Mouse (Mus musculus): ENCODE measurements around the gene Secisbp2l. TPM values are rescaled to one million over a fixed set of nuclear protein-coding genes. Genes with fewer than 3 reads are reported as not detected.

Secisbp2l gene
- polyA plus RNA-seq, 1 experiment from 2014 or later = 16.2 TPM

DNA sequence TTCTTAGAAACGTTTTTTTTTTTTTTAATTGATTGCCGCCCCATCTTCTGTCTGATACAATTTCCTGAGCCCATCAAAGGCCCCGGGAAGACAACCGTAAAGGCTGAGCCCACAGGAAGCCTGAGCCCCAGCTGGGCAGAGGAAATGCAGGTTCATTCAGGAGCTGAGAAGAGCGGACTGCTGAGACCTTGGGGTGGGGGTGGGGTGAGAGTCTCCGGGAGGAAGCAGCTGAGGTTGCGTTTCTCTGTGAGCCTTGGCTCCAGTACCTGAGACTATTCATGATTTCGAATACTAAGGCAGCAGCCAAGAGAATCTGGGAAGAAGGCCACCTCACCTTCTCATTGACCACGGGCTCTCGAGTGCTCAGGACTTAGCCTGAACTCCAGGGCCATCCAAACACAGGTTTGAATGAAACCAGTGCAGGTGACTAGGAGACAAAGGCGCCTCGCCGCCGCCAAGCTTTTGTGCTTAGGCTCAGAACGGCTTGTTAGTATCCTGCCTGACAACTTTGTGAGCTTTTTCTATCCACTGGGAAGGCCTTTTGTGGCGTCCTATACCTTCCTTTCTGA, 58.0 kb downstream of the Secisbp2l start:
- peak; percentile 53 for DNase-seq (ENCODE audit: low spot score)

DNA sequence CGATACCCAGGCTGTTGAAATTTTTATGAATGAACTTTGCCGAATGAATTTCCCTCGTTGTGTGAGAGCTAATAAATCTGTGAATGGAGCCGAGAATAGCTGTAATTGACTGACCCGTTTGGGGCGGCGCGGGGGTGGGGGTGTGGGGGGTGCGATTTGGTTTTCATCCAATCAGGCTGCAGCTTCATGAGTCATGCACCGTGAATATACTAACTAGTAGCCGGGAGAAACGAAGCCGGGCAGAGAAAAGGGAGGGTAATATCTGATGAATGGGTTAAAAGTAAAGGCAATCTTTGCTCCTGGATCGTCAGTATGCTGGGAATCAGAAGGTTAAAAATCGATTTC, 58.6 kb downstream of the Secisbp2l start, which contains the start of gene Shc4:
Gene Shc4, minus strand, starts transcription at position 63 of the 345 bp plus-strand sequence.
- no peaks in the 10 kb centered on the region for H3K36me3 ChIP-seq
- no peaks in the 10 kb centered on the region for H3K9me3 ChIP-seq (replicated peaks)
- peaks cover 69% of the 10 kb centered on the region for H3K27me3 ChIP-seq (ENCODE audit: low read depth, poor library complexity, severe bottlenecking)
- H3K27ac ChIP-seq = peak within 1 kb of the TSS; percentile 74
- H3K4me3 ChIP-seq = peak within 1 kb of the TSS; percentile 66
- DNase-seq (ENCODE audit: low spot score) = peak; percentile 79
- WGBS = under 1% methylated on average over 15 of the region's 15 CpGs
- peaks cover 28% of the 10 kb centered on the region for H3K4me1 ChIP-seq

More for the DNA sequence above, 58.0 kb downstream of the Secisbp2l start:
- 2% methylated on average over 16 of the region's 16 CpGs for WGBS
- no peaks in the 10 kb centered on the region for H3K9me3 ChIP-seq (replicated peaks)
- H3K27me3 ChIP-seq (ENCODE audit: low read depth, poor library complexity, severe bottlenecking) = peaks cover 72% of the 10 kb centered on the region
- peak overlapping the region; percentile 66 for H3K4me3 ChIP-seq
- peak overlapping the region; percentile 25; the same call in 1 of the 2 replicates for H3K27ac ChIP-seq
- H3K36me3 ChIP-seq = no peaks in the 10 kb centered on the region
- H3K4me1 ChIP-seq = peaks cover 28% of the 10 kb centered on the region

DNA sequence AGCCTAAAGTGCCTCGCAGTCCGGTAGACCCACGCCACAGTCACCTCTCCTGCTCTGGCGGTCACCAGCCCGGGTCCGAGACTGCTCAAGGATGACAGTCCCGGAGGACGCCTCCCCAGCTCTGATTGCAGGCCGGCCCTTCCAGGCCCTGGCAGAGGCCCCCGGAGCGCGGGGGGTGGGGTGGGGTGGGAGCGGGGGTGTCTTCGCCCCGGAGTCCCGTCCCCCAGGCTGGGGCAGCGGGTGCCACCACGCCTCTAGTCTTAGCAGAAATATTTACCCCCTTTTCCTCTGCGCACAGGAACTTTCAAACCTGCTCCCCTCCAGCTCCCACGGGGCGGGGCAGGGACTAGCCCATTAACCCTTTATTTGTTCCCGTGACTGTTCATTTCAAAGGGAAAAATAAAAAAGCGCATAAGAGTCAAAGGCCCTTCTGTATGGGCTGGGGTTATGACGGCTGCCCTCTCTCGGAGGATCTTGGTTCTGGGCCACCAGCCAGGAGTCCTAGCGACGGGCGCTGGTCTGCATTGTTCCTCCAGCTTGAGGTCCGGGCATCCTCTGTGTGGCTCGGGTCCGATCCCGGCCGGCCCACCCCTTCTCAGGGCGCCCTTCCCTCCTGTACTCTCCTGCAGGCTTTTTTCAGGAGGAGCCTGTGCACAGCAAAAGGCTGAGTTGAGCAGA, 59.1 kb downstream of the Secisbp2l start:
- Histone ChIP-seq H3K27ac (peak overlapping the region; percentile 74), H3K9me3 (replicated peaks) (no peaks in the 10 kb centered on the region), H3K4me1 (peaks cover 28% of the 10 kb centered on the region), H3K4me3 (peak overlapping the region; percentile 66), H3K36me3 (no peaks in the 10 kb centered on the region), H3K27me3 (ENCODE audit: low read depth, poor library complexity, severe bottlenecking) (peaks cover 68% of the 10 kb centered on the region)
- whole genome bisulfite sequencing = under 1% methylated on average over 34 of the region's 34 CpGs
- peak; percentile 76 for DNase-seq (ENCODE audit: low spot score)

DNA sequence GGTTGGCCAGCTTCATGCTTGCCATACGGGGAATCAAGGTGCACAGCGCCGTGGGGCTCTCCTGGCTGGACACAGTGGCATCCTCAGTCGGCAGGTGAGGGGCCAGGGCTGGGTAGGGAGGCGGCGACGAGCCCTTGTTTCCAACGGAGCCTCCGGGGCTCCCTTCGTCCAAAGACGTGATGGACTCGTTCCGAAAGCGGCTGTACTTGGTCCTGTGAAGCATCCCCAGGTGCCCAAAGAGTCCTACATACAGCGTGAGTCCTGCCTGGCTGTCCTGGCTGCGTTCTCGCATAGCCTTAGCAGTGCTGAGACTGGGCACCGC, 59.6 kb downstream of the Secisbp2l start:
- Histone ChIP-seq H3K4me1 (peaks cover 28% of the 10 kb centered on the region), H3K9me3 (replicated peaks) (no peaks in the 10 kb centered on the region), H3K27me3 (ENCODE audit: low read depth, poor library complexity, severe bottlenecking) (peaks cover 68% of the 10 kb centered on the region), H3K27ac (peak overlapping the region; percentile 74; the same call in 1 of the 2 replicates), H3K4me3 (peak overlapping the region; percentile 66), H3K36me3 (no peaks in the 10 kb centered on the region)
- DNase-seq (ENCODE audit: low spot score) = no peak
- WGBS = 4% methylated on average over 18 of the region's 18 CpGs

DNA sequence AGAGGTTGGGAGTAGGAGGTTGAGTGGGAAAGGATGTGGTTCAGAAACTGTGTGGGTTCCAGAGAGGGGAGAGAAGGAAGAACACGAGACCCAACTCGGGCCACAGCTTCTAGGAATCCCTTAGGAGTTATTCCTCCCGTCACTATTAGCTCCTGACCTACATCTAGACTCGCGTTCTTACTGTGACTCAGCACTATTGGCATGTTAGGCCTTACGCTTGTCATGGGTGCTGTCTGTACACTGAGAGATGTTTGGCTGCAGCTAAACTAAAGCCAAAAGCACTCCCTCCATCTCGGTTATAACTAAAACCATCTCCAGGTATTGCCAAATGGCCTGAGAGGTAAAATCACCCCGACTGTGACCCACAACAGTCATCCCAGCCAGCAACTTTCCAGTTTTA, 66.1 kb downstream of the Secisbp2l start:
- H3K9me3 ChIP-seq (replicated peaks) = no peaks in the 10 kb centered on the region
- WGBS = 90% methylated on average over 8 of the region's 8 CpGs
- no peaks in the 10 kb centered on the region for H3K4me1 ChIP-seq
- H3K27me3 ChIP-seq (ENCODE audit: low read depth, poor library complexity, severe bottlenecking) = peaks cover 18% of the 10 kb centered on the region
- H3K27ac ChIP-seq = no peak overlapping the region
- no peaks in the 10 kb centered on the region for H3K36me3 ChIP-seq
- DNase-seq (ENCODE audit: low spot score) = no peak
- H3K4me3 ChIP-seq = no peak overlapping the region

DNA sequence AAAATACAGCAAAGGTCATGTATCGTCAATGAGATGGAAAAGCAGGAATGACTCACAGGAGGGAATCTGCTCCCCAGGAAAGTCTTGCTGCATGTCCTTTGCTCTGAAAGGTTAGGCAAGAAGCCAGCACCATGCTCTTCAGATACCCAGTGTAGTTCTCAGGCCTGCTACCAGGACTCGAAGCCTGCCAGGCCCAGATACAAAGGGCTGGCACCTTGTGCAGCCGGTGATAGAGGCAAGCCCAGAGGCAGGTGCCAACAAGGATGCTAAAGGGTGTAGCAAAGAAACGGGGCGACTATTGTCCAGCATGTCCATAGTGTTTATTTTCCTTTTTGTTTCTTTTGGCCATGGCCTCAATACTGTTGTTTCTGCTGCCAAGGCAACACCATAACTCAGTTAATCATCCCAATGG, 76.2 kb downstream of the Secisbp2l start:
- WGBS = 91% methylated on average over 5 of the region's 5 CpGs
- Histone ChIP-seq H3K36me3 (no peaks in the 10 kb centered on the region), H3K27ac (no peak overlapping the region), H3K4me3 (no peak overlapping the region), H3K9me3 (replicated peaks) (no peaks in the 10 kb centered on the region), H3K27me3 (ENCODE audit: low read depth, poor library complexity, severe bottlenecking) (no peaks in the 10 kb centered on the region), H3K4me1 (peaks cover 4% of the 10 kb centered on the region; the same call in 1 of the 2 replicates)
- no peak for DNase-seq (ENCODE audit: low spot score)

DNA sequence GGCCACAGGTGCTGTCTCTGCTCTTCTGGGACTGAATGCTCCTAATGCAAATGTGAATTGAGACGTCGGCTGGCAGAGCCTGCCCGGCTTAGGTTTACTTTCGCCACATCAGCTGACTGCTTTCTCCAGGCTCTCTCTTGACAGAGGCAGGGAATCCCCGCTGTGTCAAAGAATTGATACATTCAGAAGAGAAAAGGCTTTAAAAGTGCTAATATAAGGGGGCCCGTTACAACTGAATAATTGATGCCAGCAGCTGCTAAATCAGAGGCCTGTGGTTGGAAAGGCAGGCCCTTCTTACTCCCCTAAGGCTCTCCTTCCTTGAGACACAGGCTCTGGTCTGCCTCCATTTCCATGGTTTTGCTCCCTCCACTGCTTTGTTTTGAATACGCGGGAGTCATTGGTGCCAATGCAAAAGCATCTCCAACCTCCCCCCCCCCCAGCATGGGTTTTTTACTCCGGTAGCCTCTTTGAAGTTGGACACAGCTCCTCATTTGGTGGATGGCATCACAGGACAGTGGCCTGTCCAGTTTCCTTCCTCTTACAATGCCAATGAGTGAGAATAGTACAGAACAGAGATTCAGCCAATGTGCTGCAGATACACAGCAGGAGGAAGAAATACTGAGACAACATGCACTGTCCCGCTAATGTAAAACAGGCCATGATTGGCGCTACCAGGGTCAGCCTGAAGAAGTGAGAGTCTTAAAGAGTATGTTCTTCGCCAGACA, 77.6 kb downstream of the Secisbp2l start:
- DNase-seq (ENCODE audit: low spot score) = no peak
- no peaks in the 10 kb centered on the region for H3K36me3 ChIP-seq
- no peak overlapping the region for H3K27ac ChIP-seq

DNA sequence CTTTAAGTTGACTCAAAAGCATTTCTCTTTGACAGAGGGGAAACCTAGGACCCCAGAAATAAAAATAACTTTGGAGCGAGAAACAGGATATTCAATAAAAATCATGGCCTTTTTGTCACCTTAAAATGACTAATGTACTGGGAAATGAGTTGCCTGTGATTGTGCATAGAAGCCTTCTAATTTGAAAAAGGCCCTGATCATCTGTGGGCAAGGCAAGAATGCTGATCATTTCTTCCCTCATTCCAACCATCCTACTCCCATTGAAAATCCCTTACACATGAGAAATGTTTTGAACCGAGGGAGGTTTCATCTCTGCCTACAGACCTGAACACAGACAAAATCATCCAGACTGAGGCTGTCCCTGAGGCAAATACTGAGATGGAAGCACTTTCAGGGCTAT, 79.8 kb downstream of the Secisbp2l start:
- Histone ChIP-seq H3K4me3 (no peak overlapping the region), H3K27me3 (ENCODE audit: low read depth, poor library complexity, severe bottlenecking) (no peaks in the 10 kb centered on the region), H3K4me1 (peaks cover 4% of the 10 kb centered on the region; the same call in 1 of the 2 replicates), H3K36me3 (no peaks in the 10 kb centered on the region), H3K27ac (no peak overlapping the region), H3K9me3 (replicated peaks) (no peaks in the 10 kb centered on the region)
- WGBS = 85% methylated on average over 2 of the region's 2 CpGs
- no peak for DNase-seq (ENCODE audit: low spot score)

More for the DNA sequence above, 77.6 kb downstream of the Secisbp2l start:
- WGBS = 60% methylated on average over 12 of the region's 12 CpGs
- Histone ChIP-seq H3K9me3 (replicated peaks) (no peaks in the 10 kb centered on the region), H3K4me3 (no peak overlapping the region), H3K4me1 (peaks cover 4% of the 10 kb centered on the region; the same call in 1 of the 2 replicates), H3K27me3 (ENCODE audit: low read depth, poor library complexity, severe bottlenecking) (no peaks in the 10 kb centered on the region)

DNA sequence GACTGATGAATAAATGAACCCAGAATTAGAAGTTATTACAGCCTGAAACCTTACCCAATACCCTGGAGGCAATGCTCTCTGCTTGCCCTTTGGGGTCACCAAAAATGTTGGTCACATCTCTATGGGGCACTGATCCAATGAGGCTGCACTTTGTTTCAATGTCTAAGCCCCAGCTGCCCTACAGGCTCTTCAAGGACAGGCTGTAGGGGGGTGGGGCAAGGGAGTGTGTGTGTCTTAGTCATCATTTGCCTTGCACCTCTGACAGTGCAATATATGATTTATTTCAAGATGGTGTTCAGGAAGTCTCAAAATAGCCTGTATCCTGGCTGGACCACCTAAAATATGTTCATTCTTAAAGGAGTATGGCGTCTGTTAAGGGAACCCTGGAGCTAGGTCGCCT, 81.1 kb downstream of the Secisbp2l start:
- Histone ChIP-seq H3K27me3 (ENCODE audit: low read depth, poor library complexity, severe bottlenecking) (no peaks in the 10 kb centered on the region), H3K9me3 (replicated peaks) (no peaks in the 10 kb centered on the region), H3K4me3 (no peak overlapping the region), H3K4me1 (peaks cover 4% of the 10 kb centered on the region; the same call in 1 of the 2 replicates), H3K36me3 (no peaks in the 10 kb centered on the region), H3K27ac (no peak overlapping the region)
- 91% methylated on average over 2 of the region's 2 CpGs for WGBS
- DNase-seq (ENCODE audit: low spot score) = no peak

DNA sequence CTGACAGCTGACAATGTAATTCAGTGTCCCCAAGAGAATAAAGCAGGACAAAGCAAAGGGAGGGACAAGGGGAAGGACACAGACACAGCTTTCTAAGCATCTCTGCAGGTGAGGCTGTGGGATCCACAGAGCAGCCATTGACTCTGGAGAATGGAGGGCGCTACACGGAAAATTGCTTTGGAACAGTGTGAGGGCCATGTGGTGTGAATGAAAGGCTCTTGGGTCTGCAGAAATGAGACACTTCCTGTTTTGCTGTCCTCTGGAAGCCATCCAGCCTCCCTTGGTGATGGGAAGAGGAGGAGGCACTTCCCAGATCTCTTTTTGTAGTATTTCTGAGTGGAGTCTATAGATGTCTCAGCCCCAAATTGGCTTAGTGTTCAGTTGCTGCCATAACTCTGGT, 86.5 kb downstream of the Secisbp2l start:
- H3K27me3 ChIP-seq (ENCODE audit: low read depth, poor library complexity, severe bottlenecking) = no peaks in the 10 kb centered on the region
- no peak for DNase-seq (ENCODE audit: low spot score)
- H3K9me3 ChIP-seq (replicated peaks) = no peaks in the 10 kb centered on the region
- H3K4me3 ChIP-seq = no peak overlapping the region
- H3K4me1 ChIP-seq = no peaks in the 10 kb centered on the region
- WGBS = 82% methylated on average over 2 of the region's 2 CpGs
- H3K27ac ChIP-seq = no peak overlapping the region
- H3K36me3 ChIP-seq = no peaks in the 10 kb centered on the region

DNA sequence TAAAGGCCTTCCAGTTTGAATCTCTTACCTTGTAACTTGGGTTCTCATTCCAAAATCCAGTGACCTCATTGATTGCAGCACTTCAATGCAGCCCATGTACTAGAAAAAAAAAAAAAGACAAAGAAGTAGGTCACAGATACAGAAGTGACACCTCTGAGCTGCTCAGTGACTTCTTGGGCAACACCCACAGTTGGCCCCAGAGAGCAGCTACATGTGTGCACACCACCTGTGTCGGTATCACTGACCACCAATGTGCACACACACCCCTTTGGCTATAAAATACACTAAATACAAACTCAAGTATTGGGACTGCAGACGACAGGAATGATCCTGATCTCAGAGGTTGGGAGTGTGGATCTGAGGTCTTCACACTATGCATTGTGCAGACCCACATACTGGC, 87.9 kb downstream of the Secisbp2l start:
- Histone ChIP-seq H3K4me1 (no peaks in the 10 kb centered on the region), H3K9me3 (replicated peaks) (no peaks in the 10 kb centered on the region), H3K27me3 (ENCODE audit: low read depth, poor library complexity, severe bottlenecking) (no peaks in the 10 kb centered on the region), H3K27ac (no peak overlapping the region), H3K4me3 (no peak overlapping the region), H3K36me3 (no peaks in the 10 kb centered on the region)
- WGBS = 76% methylated on average over 2 of the region's 2 CpGs
- no peak for DNase-seq (ENCODE audit: low spot score)

DNA sequence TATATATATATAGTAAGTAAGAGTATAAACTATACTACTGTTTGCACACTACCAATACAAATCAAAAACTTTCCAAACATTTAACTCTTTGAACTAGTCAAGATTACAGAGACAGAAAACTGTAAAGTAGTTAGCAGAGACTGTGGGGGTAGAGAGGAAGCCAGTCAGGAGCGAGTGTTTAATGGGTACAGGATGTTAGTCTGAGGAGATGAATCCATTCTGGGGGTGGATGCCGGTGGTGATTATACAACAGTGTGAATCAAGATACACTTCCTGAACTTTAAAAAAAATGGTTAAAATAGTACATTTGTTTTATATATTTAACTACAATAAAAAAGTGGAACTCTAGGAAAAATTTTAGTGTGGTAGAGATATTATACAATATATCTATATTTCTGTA, 90.7 kb downstream of the Secisbp2l start:
- Histone ChIP-seq H3K4me3 (no peak overlapping the region), H3K27me3 (ENCODE audit: low read depth, poor library complexity, severe bottlenecking) (no peaks in the 10 kb centered on the region), H3K4me1 (no peaks in the 10 kb centered on the region), H3K36me3 (no peaks in the 10 kb centered on the region), H3K27ac (no peak overlapping the region), H3K9me3 (replicated peaks) (no peaks in the 10 kb centered on the region)
- WGBS = 66% methylated on average over 2 of the region's 2 CpGs
- DNase-seq (ENCODE audit: low spot score) = no peak
